Mouse (Mus musculus): ENCODE data around the gene Cacnb3. TPM values are rescaled to one million over a fixed set of nuclear protein-coding genes. Genes with fewer than 3 reads are reported as not detected.

Cacnb3 gene
- polyA plus RNA-seq, 1 experiment from 2014 or later = 21.9 TPM

GRCm38 (mm10) chr15:98640157-98640556, 9.5 kb downstream of the Cacnb3 start:
- Histone ChIP-seq H3K36me3 (ENCODE audit: control insufficient read depth, insufficient read depth, low read length) (peaks cover 18% of the 10 kb centered on the region; the same call in 1 of the 2 replicates), H3K4me3 (ENCODE audit: low read length) (no peak overlapping the region), H3K4me1 (replicated peaks; ENCODE audit: control insufficient read depth, insufficient read depth, low read length) (peaks cover 8% of the 10 kb centered on the region), H3K4me2 (ENCODE audit: low read depth, low read length) (no peak overlapping the region), H3K9me3 (ENCODE audit: control insufficient read depth, low read length) (no peaks in the 10 kb centered on the region), H3K27me3 (ENCODE audit: control insufficient read depth, insufficient read depth, low read depth, low read length) (peaks cover 4% of the 10 kb centered on the region; the same call in 1 of the 2 replicates), H3K9ac (ENCODE audit: low read length) (no peak overlapping the region), H3K27ac (ENCODE audit: low read length) (0 out of 2 replicates have a peak overlapping the region, but pooled peaks have one; percentile 22)
- WGBS = 27% methylated on average over 8 of the region's 8 CpGs
- ATAC-seq (ENCODE audit: low read depth) = peak; percentile 78

- Histone ChIP-seq H3K9me3 (ENCODE audit: control insufficient read depth, low read length) (no peaks in the 10 kb centered on the region), H3K4me1 (replicated peaks; ENCODE audit: control insufficient read depth, insufficient read depth, low read length) (no peaks in the 10 kb centered on the region), H3K4me2 (ENCODE audit: low read depth, low read length) (no peak overlapping the region), H3K4me3 (ENCODE audit: low read length) (no peak overlapping the region), H3K9ac (ENCODE audit: low read length) (no peak overlapping the region), H3K27me3 (ENCODE audit: control insufficient read depth, insufficient read depth, low read depth, low read length) (no peaks in the 10 kb centered on the region), H3K27ac (ENCODE audit: low read length) (no peak overlapping the region), H3K36me3 (ENCODE audit: control insufficient read depth, insufficient read depth, low read length) (peaks cover 55% of the 10 kb centered on the region)
- no peak for ATAC-seq (ENCODE audit: low read depth)
- 80% methylated on average over 12 of the region's 12 CpGs for WGBS
Observed at GRCm38 (mm10) chr15:98644406-98644805, 13.8 kb downstream of the Cacnb3 start.

DNA sequence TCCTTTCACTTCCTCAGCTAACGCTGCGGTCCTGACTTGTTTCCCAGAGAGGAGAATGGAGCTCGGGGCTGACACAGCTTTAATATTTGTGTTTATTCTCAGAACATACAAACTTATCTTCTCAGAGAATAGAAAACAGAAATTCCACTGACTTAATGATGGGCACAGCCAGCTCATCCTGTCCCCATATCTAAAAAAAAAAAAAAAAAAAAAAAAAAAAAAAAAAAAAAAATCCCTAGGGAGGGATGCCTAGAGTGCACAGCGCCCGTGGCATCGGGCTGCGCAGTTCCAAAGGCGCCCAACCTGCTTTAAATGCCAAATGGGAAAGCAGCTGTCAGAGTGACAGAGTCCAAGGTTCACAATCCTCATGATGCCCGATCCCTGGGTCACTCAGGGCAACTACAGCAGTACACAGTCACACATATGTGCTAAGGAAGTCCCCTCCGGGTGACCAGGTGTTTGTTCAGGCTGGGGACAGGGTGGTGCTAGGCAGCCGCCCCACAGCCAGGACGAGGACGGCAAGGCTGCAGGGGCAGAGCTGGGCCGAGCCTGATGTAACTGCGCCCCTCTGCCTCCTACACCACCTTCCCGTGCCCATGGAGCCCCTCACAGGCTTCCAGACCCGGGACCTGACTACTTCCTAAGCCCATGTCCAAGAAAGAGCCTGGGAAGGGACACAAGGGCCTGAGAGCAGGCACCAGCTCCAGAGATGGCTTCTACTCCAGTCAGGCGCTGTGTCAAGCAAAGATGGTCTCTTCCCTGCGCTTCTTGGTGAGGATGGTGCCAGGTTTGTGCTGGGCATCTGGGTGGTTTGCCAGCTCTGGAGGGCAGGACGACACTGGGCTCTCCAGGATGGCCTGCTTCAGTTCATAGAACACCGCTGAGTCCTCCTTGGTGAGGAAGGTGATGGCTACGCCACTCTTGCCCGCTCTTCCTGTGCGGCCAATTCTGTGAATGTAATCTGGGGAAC, 14.7 kb downstream of the Cacnb3 start:
- no peak overlapping the region for H3K9ac ChIP-seq (ENCODE audit: low read length)
- no peaks in the 10 kb centered on the region for H3K4me1 ChIP-seq (replicated peaks; ENCODE audit: control insufficient read depth, insufficient read depth, low read length)
- ATAC-seq (ENCODE audit: low read depth) = 0 out of 2 replicates have a peak, but pooled peaks have one; percentile 26
- H3K36me3 ChIP-seq (ENCODE audit: control insufficient read depth, insufficient read depth, low read length) = peaks cover 65% of the 10 kb centered on the region
- WGBS = 84% methylated on average over 24 of the region's 24 CpGs
- no peak overlapping the region for H3K27ac ChIP-seq (ENCODE audit: low read length)
- no peak overlapping the region for H3K4me2 ChIP-seq (ENCODE audit: low read depth, low read length)
- no peak overlapping the region for H3K4me3 ChIP-seq (ENCODE audit: low read length)
- no peaks in the 10 kb centered on the region for H3K27me3 ChIP-seq (ENCODE audit: control insufficient read depth, insufficient read depth, low read depth, low read length)
- no peaks in the 10 kb centered on the region for H3K9me3 ChIP-seq (ENCODE audit: control insufficient read depth, low read length)

- Histone ChIP-seq H3K4me1 (replicated peaks; ENCODE audit: control insufficient read depth, insufficient read depth, low read length) (no peaks in the 10 kb centered on the region), H3K36me3 (ENCODE audit: control insufficient read depth, insufficient read depth, low read length) (peaks cover 74% of the 10 kb centered on the region), H3K27me3 (ENCODE audit: control insufficient read depth, insufficient read depth, low read depth, low read length) (no peaks in the 10 kb centered on the region), H3K4me2 (ENCODE audit: low read depth, low read length) (no peak overlapping the region), H3K4me3 (ENCODE audit: low read length) (no peak overlapping the region), H3K9me3 (ENCODE audit: control insufficient read depth, low read length) (no peaks in the 10 kb centered on the region), H3K9ac (ENCODE audit: low read length) (no peak overlapping the region), H3K27ac (ENCODE audit: low read length) (no peak overlapping the region)
- ATAC-seq (ENCODE audit: low read depth) = no peak
- 80% methylated on average over 8 of the region's 8 CpGs for WGBS
Observed at GRCm38 (mm10) chr15:98646737-98647136, 16.1 kb downstream of the Cacnb3 start.

DNA sequence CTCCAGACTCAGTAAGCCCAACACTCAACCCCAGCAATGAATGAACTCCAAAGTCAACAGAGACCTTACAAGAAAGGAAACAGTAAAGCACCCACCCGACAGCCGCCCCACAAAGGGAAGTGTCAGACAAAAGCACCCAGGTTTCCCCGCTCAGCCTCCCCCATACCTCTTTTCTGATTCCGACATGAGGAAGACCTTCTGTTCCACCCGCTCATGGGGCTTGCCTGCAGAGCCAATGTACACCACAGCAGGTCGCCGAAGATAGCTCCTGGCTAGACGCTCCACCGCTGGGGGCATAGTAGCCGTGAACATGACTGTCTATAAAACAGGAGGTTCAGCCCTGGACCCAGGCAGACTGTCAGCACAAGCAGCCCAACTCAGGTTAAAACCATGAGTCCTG, 16.7 kb downstream of the Cacnb3 start:
- no peaks in the 10 kb centered on the region for H3K27me3 ChIP-seq (ENCODE audit: control insufficient read depth, insufficient read depth, low read depth, low read length)
- no peaks in the 10 kb centered on the region for H3K4me1 ChIP-seq (replicated peaks; ENCODE audit: control insufficient read depth, insufficient read depth, low read length)
- H3K9ac ChIP-seq (ENCODE audit: low read length) = no peak overlapping the region
- WGBS = 84% methylated on average over 10 of the region's 10 CpGs
- ATAC-seq (ENCODE audit: low read depth) = no peak
- no peak overlapping the region for H3K4me3 ChIP-seq (ENCODE audit: low read length)
- no peaks in the 10 kb centered on the region for H3K9me3 ChIP-seq (ENCODE audit: control insufficient read depth, low read length)
- no peak overlapping the region for H3K4me2 ChIP-seq (ENCODE audit: low read depth, low read length)
- H3K27ac ChIP-seq (ENCODE audit: low read length) = no peak overlapping the region
- peaks cover 76% of the 10 kb centered on the region for H3K36me3 ChIP-seq (ENCODE audit: control insufficient read depth, insufficient read depth, low read length)

GRCm38 (mm10) chr15:98648071-98648470, 17.4 kb downstream of the Cacnb3 start:
- Histone ChIP-seq H3K9ac (ENCODE audit: low read length) (no peak overlapping the region), H3K4me1 (replicated peaks; ENCODE audit: control insufficient read depth, insufficient read depth, low read length) (no peaks in the 10 kb centered on the region), H3K4me2 (ENCODE audit: low read depth, low read length) (no peak overlapping the region), H3K27ac (ENCODE audit: low read length) (no peak overlapping the region), H3K36me3 (ENCODE audit: control insufficient read depth, insufficient read depth, low read length) (peaks cover 77% of the 10 kb centered on the region), H3K27me3 (ENCODE audit: control insufficient read depth, insufficient read depth, low read depth, low read length) (no peaks in the 10 kb centered on the region), H3K4me3 (ENCODE audit: low read length) (no peak overlapping the region), H3K9me3 (ENCODE audit: control insufficient read depth, low read length) (no peaks in the 10 kb centered on the region)
- WGBS = 86% methylated on average over 3 of the region's 3 CpGs
- no peak for ATAC-seq (ENCODE audit: low read depth)

DNA sequence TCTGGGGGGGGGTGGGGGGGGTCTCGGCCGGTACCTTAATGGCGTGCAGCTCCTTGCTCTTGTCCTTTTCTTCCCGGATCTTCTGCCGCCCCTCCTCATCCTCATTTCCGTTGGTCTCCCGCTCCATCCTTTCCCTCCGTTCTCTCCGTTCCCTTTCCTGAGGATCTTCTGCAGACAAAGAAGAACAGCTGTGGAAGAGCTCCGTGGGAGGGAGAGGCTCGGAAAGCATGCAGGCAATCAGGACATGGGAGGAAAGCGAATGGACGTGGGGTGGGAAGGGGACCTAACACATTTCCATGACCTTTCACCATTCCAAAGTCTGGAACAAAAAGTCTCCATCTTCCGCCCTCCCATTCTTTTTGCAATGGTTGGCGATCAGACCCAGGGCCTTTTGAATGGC, 20.8 kb downstream of the Cacnb3 start:
- no peak overlapping the region for H3K4me2 ChIP-seq (ENCODE audit: low read depth, low read length)
- H3K27ac ChIP-seq (ENCODE audit: low read length) = no peak overlapping the region
- WGBS = 89% methylated on average over 15 of the region's 15 CpGs
- H3K36me3 ChIP-seq (ENCODE audit: control insufficient read depth, insufficient read depth, low read length) = peaks cover 75% of the 10 kb centered on the region
- H3K27me3 ChIP-seq (ENCODE audit: control insufficient read depth, insufficient read depth, low read depth, low read length) = no peaks in the 10 kb centered on the region
- H3K4me3 ChIP-seq (ENCODE audit: low read length) = no peak overlapping the region
- H3K9me3 ChIP-seq (ENCODE audit: control insufficient read depth, low read length) = no peaks in the 10 kb centered on the region
- no peak overlapping the region for H3K9ac ChIP-seq (ENCODE audit: low read length)
- no peaks in the 10 kb centered on the region for H3K4me1 ChIP-seq (replicated peaks; ENCODE audit: control insufficient read depth, insufficient read depth, low read length)
- ATAC-seq (ENCODE audit: low read depth) = no peak

- ATAC-seq (ENCODE audit: low read depth) = no peak
- no peak overlapping the region for H3K27ac ChIP-seq (ENCODE audit: low read length)
- 94% methylated on average over 8 of the region's 8 CpGs for WGBS
- peaks cover 76% of the 10 kb centered on the region for H3K36me3 ChIP-seq (ENCODE audit: control insufficient read depth, insufficient read depth, low read length)
- H3K4me3 ChIP-seq (ENCODE audit: low read length) = no peak overlapping the region
- H3K4me1 ChIP-seq (replicated peaks; ENCODE audit: control insufficient read depth, insufficient read depth, low read length) = no peaks in the 10 kb centered on the region
- no peak overlapping the region for H3K9ac ChIP-seq (ENCODE audit: low read length)
- H3K4me2 ChIP-seq (ENCODE audit: low read depth, low read length) = no peak overlapping the region
- no peaks in the 10 kb centered on the region for H3K9me3 ChIP-seq (ENCODE audit: control insufficient read depth, low read length)
- no peaks in the 10 kb centered on the region for H3K27me3 ChIP-seq (ENCODE audit: control insufficient read depth, insufficient read depth, low read depth, low read length)
Observed at GRCm38 (mm10) chr15:98652174-98652573, 21.5 kb downstream of the Cacnb3 start.

DNA sequence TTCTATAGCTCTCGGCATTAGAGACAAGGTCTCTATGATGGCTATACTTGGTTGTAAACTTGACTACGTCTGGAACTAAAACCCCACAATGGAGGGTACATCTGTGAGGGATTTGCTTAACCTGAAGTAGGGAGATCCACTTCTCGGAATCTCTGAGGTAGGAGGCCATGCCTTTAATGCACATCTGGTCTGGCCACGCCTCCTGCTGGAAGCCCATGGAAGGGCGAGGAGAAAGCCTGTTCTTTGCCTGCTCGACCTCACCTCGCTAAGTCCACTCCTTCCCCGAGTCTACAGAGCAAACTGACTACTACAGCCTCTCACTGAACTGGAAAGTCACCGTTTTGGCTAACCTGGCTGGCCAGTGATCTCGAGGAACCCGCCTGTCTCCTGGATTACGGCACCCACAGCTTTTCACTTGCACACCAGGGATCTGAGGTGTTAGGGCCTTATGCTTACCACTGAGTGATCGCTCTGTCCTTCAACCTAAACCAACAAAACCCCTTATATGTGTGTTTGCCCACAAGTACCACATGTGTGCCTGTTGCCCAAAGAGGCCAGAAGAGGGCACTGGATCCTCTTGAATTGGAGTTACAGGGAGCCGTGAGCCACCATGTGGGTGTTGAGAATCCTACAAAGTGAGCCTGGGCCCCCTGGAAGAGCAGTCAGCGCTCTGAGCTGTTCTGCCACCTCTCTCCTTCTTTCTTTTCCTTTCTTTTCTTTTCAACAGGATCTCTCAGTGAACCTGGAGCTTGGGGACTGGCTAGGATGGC, 26.5 kb downstream of the Cacnb3 start:
- no peak for ATAC-seq (ENCODE audit: low read depth)
- no peaks in the 10 kb centered on the region for H3K27me3 ChIP-seq (ENCODE audit: control insufficient read depth, insufficient read depth, low read depth, low read length)
- peaks cover 52% of the 10 kb centered on the region for H3K36me3 ChIP-seq (ENCODE audit: control insufficient read depth, insufficient read depth, low read length)
- no peak overlapping the region for H3K9ac ChIP-seq (ENCODE audit: low read length)
- H3K9me3 ChIP-seq (ENCODE audit: control insufficient read depth, low read length) = no peaks in the 10 kb centered on the region
- peaks cover 8% of the 10 kb centered on the region for H3K4me1 ChIP-seq (replicated peaks; ENCODE audit: control insufficient read depth, insufficient read depth, low read length)
- no peak overlapping the region for H3K4me3 ChIP-seq (ENCODE audit: low read length)
- 75% methylated on average over 15 of the region's 15 CpGs for WGBS
- no peak overlapping the region for H3K27ac ChIP-seq (ENCODE audit: low read length)
- no peak overlapping the region for H3K4me2 ChIP-seq (ENCODE audit: low read depth, low read length)
